Mouse (Mus musculus): ENCODE measurements at regions not wholly inside any gene's neighbourhood (a gene's known extent, or its start where the extent isn't known, plus 50 kb on each side); places are given as distances from the start of the nearest gene placed in this dataset.

DNA sequence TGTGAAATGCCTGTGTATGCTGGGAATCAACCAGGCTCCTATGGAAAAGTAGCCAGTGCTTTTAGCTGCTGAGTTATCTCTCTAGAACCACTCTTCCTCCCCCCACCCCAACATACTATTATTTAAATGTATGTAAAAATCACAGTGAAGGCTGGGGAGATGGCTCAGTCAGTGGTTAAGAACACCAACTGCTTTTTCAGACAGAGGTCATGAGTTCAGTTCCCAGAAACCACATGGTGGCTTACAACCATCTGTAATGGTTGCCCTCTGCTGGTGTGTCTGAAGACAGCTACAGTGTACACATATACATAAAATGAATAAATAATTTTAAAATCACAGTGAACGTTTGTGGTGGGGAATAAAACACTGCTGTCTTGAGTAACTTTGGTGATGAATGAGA, 144.4 kb downstream of the Plpp3 start:
- TF ChIP-seq POLR2A (IDR thresholded peaks at IDR 0.05; ENCODE audit: insufficient read length, low read depth), result no peak
- TF ChIP-seq SRF (IDR thresholded peaks at IDR 0.05; ENCODE audit: control insufficient read depth, insufficient read length, low read depth), result no peak
- TF ChIP-seq TCF3 (IDR thresholded peaks at IDR 0.05; ENCODE audit: insufficient read length, low read depth), result no peak
- no peak for TF ChIP-seq USF1 (IDR thresholded peaks at IDR 0.05; ENCODE audit: low read depth)
- TF ChIP-seq TCF12 (IDR thresholded peaks at IDR 0.05; ENCODE audit: insufficient read depth, poor library complexity, severe bottlenecking), result no peak
- no peak for TF ChIP-seq MAX (IDR thresholded peaks at IDR 0.05; ENCODE audit: low read depth)
- TF ChIP-seq POLR2AphosphoS2 (IDR thresholded peaks at IDR 0.05; ENCODE audit: insufficient read length, low read depth), result no peak
- TF ChIP-seq E2F4 (IDR thresholded peaks at IDR 0.05; ENCODE audit: insufficient read depth), result no peak
- no peak for TF ChIP-seq MYOG (IDR thresholded peaks at IDR 0.05; ENCODE audit: control insufficient read depth in 1 of 3, insufficient read depth in 1 of 3, insufficient read length in 2 of 3, low read depth in 2 of 3)
- no peak for TF ChIP-seq MYOD1 (IDR thresholded peaks at IDR 0.05; ENCODE audit: control insufficient read depth in 1 of 3, insufficient read length in 2 of 3, low read depth in 2 of 3)
- no peak for TF ChIP-seq REST (IDR thresholded peaks at IDR 0.05; ENCODE audit: insufficient read depth, insufficient read length)

Data from myocyte (in vitro differentiated cells).